Mouse (Mus musculus): ENCODE measurements around the gene Mlip.
A peak's percentile ranks its signal among the peaks of the same experiment; 100 is the strongest.
"Not testable (repeated sequence)": the region's sequence is repeated elsewhere in the genome, so short reads cannot be mapped to it uniquely, and the experiment has no call there.

The Mlip gene

GRCm38 (mm10) chr9:77352432-77353175 lies at the start of gene Mlip:
Gene Mlip (minus strand): TSS chr9:77352969.
- DNase-seq (ENCODE audit: low read depth): no peak

DNA sequence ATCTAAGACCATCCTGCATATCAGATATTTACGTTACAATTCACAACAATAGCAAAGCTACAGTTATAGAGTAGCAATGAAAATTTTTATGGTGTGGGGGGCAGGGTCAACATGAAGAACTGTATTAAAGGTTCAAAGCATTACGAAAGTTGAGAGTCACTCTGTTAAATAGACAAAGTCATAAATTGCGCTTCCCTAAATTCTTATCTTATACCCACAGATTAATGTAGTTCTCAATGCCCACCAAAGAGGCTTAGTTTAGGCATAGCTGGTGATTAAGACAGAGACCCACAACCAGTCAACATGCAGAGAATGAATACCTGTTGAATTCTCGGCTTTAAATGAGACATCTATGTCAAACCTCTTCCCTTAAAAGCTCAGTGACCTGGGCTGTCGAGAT lies 47.0 kb upstream of the Mlip start:
- DNase-seq (ENCODE audit: low read depth): no peak

DNA sequence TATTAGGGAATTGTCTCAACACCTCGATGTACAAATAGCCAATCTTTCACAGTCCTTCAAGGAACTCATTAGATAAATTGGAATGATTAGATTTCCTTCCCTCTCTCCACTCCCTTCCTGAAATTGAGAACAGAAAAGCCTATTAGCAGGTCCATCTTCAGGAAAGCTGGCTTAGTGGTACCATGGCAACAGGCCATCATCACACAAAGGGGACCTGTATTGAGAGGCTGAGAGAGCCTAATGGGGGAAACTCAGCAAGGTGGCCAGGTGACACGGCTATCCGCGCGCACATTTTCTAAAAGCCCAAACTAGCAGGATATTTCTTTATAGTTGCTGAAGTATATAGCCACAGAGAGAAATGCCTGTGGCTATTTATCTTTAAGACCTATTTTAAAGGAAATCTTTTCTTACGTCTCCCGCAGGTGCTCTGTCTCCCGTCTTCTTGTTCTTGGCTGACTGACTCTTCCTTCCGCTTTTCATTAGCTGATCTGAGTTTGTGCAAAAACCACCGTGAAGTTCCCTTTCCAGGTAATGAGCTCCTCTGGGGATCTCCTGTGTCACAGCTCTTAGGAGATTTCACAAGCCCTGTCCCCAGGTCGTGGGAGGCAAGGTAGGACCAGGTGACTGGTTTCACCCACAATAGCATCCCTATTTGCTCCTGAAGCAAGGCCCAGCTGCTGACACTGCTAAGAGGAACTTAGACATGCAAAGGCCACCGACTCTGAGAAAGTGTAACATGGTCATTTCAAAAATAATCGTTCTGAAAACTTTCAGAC lies 46.3 kb upstream of the Mlip start:
- DNase-seq (ENCODE audit: low read depth): no peak

- DNase-seq (ENCODE audit: low read depth): no peak
Observed at GRCm38 (mm10) chr9:77397027-77397426, 44.3 kb upstream of the Mlip start.

- DNase-seq (ENCODE audit: low read depth): no peak
Observed at GRCm38 (mm10) chr9:77391248-77391647, 38.5 kb upstream of the Mlip start.

DNA sequence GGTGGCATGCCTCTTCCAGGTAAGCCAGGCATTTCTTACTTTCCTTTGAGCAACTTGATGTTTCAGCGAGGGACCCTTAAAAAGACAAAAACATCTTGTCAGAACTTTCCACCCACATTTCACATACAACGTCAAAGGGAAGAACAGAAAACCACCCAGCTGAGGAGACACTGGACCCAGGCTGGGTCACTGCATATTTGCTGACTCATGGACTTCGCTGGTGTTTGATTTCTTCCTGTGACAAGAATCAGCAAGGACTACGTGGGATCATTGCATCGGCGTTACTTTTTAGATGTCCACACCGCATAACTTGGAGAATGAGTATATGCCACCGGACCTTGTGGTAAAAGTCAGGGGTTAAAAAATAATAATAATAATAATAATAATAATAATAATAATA lies 36.2 kb upstream of the Mlip start:
- DNase-seq (ENCODE audit: low read depth): no peak

- peak; percentile 62 for DNase-seq (ENCODE audit: low read depth)
Observed at GRCm38 (mm10) chr9:77386751-77387150, 34.0 kb upstream of the Mlip start.

DNA sequence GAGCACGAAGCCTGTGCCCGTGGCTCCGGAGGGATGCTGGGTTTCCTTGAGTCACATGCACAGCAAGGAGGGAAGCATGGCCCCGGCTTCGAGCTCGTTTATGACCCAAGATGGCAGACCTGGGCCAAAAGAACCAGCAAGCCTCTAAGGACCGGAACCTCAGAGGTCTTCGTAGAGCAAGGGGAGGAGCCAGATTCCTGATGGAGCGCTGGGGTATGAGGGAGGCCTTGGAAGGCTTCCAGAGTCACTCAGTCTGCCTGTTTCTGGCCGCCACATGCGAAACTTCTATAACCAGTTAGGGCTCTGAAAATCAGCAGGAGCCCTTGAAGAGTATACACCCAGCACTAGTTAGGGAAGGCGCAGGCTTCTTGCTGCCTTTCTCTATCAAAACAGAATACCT lies 32.8 kb upstream of the Mlip start:
- DNase-seq (ENCODE audit: low read depth): no peak

- no peak for DNase-seq (ENCODE audit: low read depth)
Observed at GRCm38 (mm10) chr9:77384651-77385050, 31.9 kb upstream of the Mlip start.

DNA sequence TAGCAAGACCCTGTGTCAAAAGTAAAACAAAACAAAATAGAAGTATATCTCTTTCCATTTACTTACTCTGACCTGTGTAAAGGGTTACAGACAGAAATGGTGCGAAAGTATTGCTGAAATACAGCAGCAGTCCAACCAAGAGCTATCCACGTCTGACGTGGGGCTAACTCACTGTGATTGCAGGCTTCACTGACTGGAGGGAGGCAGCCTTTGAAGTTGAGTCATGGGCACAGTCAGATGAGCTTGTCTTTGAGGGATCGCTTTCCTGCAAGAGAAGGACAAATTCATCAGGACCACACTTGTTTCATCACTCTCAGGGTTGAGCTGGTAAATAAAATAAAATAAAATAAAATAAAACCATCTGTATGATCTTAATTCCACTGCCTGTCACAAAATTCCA lies 31.2 kb upstream of the Mlip start:
- no peak for DNase-seq (ENCODE audit: low read depth)

GRCm38 (mm10) chr9:77382514-77382913 lies 29.7 kb upstream of the Mlip start:
- no peak for DNase-seq (ENCODE audit: low read depth)

GRCm38 (mm10) chr9:77381565-77381964 lies 28.8 kb upstream of the Mlip start:
- peak; percentile 68 for DNase-seq (ENCODE audit: low read depth)

GRCm38 (mm10) chr9:77379625-77380024 lies 26.9 kb upstream of the Mlip start:
- peak; percentile 58 for DNase-seq (ENCODE audit: low read depth)

GRCm38 (mm10) chr9:77377696-77378095 lies 24.9 kb upstream of the Mlip start:
- no peak for DNase-seq (ENCODE audit: low read depth)

GRCm38 (mm10) chr9:77377082-77377481 lies 24.3 kb upstream of the Mlip start:
- peak; percentile 20 for DNase-seq (ENCODE audit: low read depth)

DNA sequence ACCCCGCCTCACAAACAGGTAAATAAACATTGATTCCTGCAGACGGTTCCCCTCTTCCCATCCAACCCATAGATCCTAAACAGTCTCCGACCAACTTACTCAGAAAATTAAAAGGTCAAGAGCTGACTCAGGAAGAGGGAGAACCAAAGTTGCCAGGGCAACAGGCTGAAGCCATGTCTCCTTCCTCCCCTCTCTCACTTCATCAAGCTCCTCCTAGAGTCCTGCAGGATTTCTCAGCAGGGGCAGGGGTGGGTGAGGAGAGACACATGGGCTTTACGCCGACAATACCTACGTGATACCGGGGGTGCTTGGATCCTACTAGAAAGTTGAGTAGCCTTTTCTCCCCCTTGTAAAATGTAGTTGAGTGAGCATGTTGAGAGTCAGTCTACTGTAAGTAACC lies 23.8 kb upstream of the Mlip start:
- no peak for DNase-seq (ENCODE audit: low read depth)

DNA sequence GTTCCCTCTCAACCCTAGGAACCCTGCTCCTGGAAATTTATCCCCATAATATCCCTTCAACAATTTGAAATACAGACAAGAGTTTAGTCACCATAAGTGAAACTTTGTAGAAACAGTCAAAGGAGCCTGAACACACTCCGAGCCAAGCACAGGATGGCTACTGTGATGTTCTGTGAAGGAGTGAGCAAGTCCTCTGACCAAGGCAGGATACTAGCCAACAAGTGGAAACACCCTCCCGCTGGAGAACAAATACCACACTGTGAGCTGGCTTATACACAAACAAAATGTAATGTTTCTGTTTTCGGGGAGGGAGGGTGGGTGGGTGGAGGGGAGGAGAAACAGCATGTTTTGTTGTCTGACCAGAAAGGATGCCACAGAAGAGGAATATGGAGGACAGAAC lies 17.9 kb upstream of the Mlip start:
- DNase-seq (ENCODE audit: low read depth): no peak

DNA sequence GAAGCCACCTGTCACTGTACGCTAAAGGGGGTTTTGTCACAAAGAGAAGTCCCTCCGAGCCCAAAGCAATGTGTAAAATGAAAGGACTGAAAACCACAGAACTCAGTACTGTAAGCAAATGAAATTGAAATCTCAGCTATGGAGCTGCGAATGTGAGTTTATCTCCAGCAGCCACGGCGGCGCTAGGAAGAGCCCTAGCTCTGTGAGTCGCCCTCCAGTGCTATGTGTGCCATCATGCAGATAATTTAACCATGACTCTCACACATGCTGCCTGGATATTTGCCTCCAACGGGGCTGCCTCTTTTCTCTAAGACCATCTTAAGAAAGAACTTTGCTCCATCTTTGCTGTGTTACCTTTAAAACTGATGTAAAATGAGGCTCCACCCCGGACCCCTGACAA lies 16.5 kb upstream of the Mlip start:
- DNase-seq (ENCODE audit: low read depth): no peak

DNA sequence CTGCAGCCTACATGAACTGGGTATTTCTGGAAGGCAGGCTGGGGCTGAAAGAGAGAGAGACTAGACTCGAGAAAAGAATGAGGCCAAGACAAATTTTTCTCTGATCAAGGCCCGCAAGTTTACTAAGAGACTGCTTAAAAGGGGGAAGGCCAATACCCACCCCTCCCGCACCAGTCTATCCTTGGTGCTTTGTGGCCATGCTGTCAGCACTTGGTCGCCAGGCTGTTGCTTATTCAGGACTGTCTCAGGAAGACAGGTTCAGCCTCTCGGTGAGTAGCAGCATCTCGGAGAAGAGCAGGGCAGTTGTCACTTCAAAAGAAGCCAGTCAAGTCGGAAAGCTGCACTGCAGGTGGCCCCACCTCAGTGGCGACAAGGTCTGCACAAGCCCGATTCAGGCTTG lies 11.9 kb upstream of the Mlip start:
- DNase-seq (ENCODE audit: low read depth): not testable (repeated sequence)

GRCm38 (mm10) chr9:77362906-77363305 lies 10.1 kb upstream of the Mlip start:
- DNase-seq (ENCODE audit: low read depth): no peak

DNA sequence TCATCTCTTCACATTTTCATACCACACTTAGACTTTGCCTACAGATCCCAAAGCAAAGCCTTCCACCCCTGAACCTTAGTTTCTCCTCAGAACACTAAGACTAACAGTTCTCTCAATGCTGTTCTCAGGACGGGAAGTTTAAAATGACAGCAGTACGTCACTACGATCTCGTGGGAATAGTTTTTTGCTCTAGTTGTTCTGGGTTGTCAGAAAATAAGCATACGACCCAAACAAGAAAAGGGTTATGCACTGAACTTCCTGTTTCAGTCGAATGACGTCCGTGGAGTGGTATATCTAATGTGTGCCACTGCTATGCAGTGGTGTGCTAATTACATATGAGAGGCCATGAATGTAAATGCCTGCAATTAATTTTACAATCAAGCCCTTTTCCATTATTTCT lies 7.9 kb upstream of the Mlip start:
- DNase-seq (ENCODE audit: low read depth): no peak

DNA sequence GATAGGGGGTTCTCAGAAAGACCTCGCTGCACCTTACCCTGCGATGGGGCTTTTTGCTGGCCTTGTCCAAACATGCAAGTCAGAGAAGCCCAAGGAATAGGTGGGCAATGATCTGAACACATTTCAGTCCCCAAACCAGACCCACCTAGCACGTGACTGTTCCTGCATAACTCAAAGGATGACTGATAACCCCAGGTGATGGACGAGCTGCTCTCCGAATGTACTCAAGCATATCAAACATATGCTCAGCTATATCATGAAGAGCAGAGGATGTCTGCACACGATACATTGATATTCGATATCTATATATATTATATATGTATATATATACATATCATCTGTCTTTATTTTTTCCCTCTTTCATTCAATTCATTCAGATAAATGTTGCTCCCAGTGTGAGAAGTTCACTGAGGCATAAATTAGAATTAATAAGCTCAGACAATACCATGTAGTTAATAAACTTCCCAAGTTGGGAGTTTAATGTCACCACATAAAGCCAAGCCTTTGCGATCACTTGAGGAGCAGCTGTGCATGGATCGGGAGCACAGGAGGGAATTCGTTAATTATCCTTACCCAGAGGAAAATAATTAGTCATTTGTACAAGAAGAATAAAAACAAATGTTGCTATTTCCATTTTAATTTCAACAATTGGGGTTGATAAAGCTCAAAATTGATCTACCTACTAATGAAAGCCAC lies 6.7 kb upstream of the Mlip start:
- no peak for DNase-seq (ENCODE audit: low read depth)

DNA sequence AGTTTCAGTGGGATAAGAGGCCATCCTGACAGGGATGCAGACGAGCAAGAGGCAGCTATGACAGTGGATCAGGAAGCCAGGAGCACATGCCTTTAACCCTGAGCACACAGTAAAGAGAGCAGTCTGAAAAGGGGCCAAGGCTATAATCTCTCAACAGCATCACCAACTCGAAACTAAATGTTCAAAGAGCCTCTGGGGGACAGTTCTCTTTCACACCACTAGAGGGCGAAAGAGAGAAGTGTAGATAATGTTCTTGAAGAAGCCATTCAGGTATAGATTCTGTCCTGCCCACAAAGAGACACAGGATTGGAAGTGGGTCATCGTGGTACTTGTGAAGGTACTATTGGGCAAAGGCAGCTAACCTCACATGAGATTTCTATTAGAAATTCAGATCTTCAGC lies 1.2 kb upstream of the Mlip start:
- no peak for DNase-seq (ENCODE audit: low read depth)
